Mouse (Mus musculus) layer of hippocampus, postnatal 36 days (tissue): ENCODE measurements at regions not wholly inside any gene's neighbourhood (a gene's known extent, or its start where the extent isn't known, plus 50 kb on each side); places are given as distances from the start of the nearest gene placed in this dataset.
"Not testable (repeated sequence)": the region's sequence is repeated elsewhere in the genome, so short reads cannot be mapped to it uniquely, and the experiment has no call there.

Experiments used
- DNase-seq, 2 experiments: peaks; one replicate each; pipeline ENCODE4 v3.0.0; 2022

DNA sequence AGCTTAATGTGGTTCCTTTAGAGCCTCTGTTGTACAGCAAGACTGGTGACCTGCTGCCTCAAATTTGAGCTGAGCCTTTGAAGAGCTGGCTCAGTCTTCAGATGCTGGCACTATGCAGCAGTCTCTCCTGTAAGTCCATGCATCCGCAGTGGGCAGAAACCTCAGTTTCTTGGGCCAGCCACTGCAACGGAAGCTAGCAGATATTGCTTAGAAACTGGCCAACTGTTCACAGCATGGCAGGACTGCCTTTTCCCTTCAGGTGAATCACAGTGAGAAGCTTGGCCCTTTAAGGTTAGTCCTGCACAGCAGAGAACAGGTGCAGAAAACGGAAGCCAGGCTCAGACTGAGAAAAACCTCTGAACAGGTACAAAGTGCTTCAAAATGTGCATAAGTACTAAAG is 1976.8 kb upstream of the G6pd2 start:
- DNase-seq, result no peak

DNA sequence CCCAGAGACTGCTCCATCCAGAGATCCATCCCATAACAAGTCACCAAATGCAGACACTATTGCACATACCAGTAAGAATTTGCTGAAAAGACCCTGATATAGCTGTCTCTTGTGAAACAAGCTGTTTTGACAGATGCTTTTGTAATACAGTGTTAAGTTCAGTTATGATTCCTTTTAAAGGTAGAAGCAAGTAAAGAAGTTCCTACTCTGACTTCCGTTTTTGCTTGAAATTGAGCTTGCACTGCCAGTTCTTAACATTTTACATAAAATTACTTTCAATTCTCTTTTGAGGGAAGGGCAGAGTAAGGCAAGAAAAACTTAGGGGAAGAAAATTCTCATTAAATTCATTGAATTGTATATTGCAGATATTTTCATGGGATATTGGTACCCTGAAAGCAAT is 1962.9 kb upstream of the G6pd2 start:
- DNase-seq, result no peak

DNA sequence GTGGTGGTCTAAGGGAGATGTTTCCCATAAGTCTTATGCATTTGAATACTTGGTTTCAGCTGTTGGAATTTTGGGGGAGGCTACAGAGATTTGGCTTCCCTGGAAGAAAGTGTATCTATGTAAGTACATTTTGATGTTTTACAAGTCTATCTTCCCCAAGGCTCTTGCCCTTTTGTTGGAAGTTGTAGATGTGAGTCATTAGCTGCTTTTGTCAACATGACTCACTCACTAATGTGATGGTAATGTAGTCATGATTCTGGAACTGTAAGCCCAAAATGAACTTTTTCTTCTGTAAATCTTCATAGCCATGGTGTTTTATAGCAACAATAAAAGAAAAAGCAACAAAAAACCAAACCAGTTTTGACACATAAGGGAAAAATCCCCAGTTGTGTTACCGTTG is 1961.0 kb upstream of the G6pd2 start:
- DNase-seq, result no peak

- no peak for DNase-seq
Measured at GRCm38 (mm10) chr5:59893952-59894724, 1914.5 kb upstream of the G6pd2 start.

DNA sequence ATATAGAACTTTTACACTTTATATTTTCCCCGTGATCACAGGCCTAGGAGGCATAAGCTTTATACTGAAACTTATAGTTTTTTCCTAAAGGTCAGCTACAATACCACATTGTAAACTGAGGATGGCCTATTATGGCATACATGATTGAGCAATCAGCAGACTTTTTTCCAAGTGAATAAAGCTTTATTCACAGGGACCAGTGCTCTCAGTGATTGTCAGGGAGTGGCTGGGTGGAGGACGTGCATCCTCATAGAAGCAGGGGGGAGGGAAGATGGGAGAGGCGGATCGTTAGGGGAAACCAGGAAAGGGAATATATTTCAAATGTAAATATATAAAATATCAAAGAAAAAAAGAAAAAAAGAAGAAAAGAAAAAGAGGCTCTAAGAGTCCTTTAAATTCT is 1886.7 kb upstream of the G6pd2 start:
- DNase-seq, result no peak

DNA sequence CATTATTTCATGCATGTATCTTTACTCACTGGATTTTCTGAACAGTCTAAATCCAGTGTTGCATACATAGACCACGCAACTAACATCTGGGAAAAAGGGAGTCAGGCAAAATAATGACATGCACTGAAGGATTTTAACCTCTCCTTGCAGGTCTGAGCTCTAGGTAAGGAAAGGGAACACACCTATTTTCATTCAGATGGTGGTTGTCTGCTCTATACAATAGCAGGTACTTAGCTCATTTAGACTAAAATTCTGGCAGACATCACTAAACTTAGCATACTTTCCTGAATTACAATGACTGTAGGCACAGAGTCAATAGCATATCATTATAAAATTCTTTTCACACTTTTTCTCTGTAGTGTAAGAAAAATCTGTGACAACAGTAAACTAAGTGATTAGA is 1867.8 kb upstream of the G6pd2 start:
- no peak for DNase-seq

- DNase-seq, result no peak
Measured at GRCm38 (mm10) chr5:59945761-59946160, 1862.9 kb upstream of the G6pd2 start.

DNA sequence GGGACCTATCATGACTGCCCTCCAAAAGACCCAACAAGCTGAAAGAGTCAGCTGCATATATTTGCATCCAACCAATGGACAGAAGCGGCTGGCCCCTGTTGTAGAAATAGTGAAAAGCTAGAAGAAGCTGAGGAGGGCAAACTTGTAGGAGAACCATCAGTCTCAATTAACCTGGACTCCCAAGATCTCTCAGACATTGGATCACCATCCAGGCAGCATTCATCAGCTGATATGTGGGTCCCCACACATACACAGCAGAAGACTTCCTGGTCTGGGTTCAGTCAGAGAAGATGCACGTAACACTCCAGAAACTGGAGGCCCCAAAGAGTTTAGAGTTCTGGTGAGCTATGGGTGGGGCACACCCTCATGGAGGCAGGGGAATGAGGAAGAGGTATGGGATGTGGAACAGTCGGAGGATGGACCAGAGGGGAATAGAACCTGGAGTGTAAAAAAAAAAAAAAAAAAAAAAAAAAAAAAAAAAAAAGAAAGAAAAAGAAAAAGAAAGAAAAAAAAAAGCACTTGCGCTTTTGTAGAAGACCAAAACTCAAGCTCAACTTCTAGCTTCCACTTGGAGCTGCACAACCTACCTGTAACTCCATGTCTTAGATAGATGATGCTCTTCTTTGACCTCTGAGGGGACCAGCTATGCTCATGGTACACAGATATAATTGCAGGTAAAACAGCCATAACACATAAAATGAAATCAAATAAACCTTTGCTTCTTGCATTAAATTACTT is 1860.6 kb upstream of the G6pd2 start:
- DNase-seq, result no peak

GRCm38 (mm10) chr5:59956240-59956639 is 1852.4 kb upstream of the G6pd2 start:
- not testable (repeated sequence) for DNase-seq

GRCm38 (mm10) chr5:59996698-59997097 is 1811.9 kb upstream of the G6pd2 start:
- DNase-seq, result peak; percentile 7 to 9

DNA sequence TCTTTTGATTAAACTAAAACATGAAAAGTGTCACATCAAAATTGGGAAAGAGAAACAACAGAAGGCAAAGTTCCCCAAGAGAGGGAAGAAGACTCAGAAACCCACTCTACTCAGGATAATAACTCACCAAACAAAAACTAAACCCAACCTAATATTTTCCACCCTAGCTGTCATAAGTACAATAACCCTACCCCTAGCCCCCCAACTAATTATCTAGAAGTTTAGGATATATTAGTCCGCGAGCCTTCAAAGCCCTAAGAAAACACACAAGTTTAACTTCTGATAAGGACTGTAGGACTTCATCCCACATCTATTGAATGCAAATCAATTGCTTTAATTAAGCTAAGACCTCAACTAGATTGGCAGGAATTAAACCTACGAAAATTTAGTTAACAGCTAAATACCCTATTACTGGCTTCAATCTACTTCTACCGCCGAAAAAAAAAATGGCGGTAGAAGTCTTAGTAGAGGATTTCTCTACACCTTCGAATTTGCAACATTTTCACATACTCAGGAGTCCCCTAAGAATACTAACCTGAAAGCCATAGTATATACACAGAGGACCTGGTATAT is 1765.9 kb upstream of the G6pd2 start:
- DNase-seq, result not testable (repeated sequence)

- DNase-seq, result no peak
Measured at GRCm38 (mm10) chr5:60049053-60049452, 1759.6 kb upstream of the G6pd2 start.

GRCm38 (mm10) chr5:60061178-60061577 is 1747.4 kb upstream of the G6pd2 start:
- no peak for DNase-seq
